Mouse (Mus musculus): ENCODE data around the gene Vps26a.

Vps26a gene

DNA sequence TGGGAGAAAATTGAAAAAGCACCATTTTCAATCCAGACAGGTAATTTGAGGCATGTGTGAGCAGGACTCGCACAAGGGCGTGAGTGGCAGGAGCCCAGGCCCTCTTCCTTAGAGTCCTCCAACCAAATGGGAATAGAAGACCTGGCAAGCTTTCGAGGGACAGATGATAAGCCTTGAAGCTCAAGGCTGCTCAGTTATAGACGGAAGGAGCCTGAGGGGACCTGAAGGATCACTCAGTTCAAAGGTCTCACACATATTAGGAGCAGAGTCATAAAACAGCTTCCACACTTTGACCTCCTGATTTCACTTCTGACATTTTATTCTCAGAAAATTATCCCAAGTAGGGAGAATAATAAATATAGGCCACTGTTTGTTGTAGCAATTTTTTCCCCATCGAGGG, 67.2 kb downstream of the Vps26a start:
- no peak for DNase-seq (ENCODE audit: low spot score in 2 of 2)

DNA sequence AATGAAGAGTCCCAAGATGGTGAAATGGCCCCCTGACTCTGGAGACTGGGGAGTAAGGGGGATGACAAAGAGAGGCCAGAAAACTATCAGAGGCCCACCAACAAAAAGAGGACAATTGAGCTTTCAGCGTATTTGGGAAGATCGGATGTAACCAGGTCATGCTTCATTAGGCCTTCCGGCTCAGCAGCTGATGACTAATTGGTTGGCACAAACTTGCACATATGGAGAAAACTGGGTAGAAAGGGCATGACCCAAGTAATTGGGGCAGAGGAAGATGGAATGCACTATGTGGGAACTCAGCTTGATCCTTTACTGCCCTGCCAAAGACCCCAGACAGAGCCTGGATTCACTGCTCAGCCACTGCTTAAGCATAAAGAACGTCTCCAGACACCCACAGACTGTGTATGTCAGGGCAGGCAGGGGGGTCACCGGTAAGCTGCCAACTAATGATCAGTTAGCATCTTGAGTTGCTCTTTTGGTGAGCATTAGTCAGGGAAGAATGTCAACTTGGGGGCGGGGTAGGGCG, 67.7 kb downstream of the Vps26a start:
- no peak for DNase-seq (ENCODE audit: low spot score in 2 of 2)

DNA sequence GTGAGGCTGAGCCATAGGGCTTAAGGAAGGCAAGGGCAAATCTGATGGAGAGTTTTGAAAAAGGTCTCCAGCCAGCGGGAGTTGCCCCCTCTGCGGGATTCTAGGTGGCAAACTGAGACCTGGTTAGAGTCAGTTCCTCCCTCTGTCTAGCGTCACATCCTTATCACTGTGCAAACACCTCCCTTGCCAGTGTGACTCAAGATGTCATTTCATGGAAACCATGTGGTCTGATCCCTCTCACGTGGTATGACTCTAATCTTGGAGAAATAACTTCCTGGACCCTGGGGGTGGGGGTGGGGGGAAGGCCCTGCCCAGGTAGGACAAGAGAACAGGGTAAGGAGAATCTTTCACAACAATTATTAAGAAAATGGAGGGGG, 73.0 kb downstream of the Vps26a start:
- no peak for DNase-seq (ENCODE audit: low spot score in 2 of 2)

DNA sequence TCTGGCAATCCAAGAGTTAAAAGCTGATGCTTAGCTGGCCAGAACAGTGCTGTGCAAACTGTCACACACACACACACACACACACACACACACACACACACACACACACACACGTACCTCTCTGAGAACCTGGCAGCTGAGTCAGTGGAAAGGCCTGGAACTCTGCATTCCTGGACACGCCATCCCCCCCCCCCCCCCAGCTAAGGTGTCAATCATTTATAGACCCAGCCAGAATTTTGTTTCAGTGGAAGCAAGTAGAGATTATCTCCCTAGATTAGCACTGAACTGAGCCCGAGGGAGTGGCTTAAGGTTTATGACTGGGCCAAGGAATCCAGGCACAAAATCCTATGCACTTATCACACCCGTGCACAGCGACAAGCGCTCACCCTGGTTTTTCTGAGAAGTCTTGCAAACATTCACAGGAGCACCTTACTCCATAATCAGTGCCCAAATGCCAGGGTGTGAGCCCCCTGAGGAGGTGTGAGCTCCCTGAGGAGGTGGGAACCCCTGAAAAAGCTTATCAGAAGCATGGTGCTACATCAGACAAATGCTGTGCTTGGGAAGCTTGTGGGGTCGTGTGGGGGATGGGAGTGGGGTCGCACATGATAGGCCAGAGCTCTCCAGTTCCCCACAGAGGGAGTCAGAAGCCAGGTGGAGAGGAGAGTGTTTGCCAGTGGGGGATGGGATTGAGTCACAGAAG, 73.5 kb downstream of the Vps26a start:
- DNase-seq (ENCODE audit: low spot score in 2 of 2): no peak

DNA sequence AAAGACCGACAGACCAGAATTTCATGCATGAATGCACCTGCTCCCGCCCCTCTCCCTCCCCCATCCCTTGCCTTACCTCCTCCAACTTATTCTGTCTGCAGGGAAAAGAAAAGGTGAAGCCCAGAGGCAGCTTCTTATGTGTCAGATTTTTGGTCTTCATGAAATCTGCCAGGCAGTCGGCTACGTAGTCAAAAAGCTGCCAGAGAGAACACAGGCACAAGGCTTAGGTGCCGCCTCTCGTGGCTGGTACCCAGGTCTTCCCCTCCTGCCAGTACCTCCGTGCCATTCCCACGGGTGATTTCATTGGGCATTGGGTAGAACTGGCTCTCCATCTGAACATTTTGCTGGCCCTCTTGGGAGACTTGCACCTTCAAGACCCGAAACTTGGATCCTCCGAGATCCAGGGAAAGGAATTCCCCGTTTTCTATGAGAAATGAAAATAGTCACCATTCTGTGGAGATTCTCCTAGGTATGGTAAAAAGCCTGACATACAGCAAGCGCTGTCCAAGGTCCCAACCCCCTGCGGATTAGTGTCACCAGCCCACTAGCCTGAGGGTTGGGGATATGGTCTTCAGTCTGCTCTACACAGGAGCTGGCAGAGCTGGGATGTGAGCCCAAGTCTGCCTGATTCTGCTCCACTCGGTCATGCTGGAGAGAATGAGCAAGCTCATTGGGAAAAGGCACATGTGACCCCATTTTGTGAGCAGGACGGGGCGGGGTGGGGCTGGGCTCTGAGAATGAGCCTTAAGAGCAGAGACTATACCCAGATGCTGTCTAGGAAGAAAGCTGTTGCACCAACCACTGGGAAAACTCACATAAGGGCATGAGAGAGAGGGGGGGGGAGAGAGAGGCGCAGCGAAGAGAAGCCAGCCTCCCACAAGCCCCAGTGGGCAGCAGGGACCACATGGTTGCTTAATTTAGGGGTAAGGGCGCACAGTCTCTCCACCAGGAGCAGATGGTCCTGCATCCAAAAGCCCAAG, 74.9 kb downstream of the Vps26a start:
- DNase-seq (ENCODE audit: low spot score in 2 of 2): peak in 1 of 2 experiments; percentile 37

DNA sequence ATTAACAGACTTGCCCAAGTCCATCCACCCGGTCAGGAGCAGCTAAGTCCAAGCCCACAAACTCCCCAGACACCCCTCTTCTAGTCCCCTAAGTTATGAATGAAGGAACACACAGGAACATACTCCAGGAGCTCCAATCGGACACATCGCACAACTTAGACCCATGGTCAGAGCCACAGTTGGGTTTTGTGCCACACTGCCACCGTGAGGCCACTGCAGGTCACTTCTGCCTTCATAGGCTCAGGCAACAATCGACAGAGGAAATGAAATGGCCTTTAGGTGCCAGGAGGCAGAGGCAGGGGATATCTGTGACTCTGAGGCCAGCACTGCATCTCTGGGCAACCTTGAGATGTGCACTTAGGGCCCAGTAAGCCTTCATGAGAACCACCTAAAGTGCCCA, 75.7 kb downstream of the Vps26a start:
- DNase-seq (ENCODE audit: low spot score in 2 of 2): peak; percentile 48 to 56
